Mouse (Mus musculus): ENCODE measurements around the gene Map1lc3b. TPM values are rescaled to one million over a fixed set of nuclear protein-coding genes. Genes with fewer than 3 reads are reported as not detected.
A peak's percentile ranks its signal among the peaks of the same experiment; 100 is the strongest.

Map1lc3b gene
- polyA plus RNA-seq, 1 experiment, result 29.2 TPM

DNA sequence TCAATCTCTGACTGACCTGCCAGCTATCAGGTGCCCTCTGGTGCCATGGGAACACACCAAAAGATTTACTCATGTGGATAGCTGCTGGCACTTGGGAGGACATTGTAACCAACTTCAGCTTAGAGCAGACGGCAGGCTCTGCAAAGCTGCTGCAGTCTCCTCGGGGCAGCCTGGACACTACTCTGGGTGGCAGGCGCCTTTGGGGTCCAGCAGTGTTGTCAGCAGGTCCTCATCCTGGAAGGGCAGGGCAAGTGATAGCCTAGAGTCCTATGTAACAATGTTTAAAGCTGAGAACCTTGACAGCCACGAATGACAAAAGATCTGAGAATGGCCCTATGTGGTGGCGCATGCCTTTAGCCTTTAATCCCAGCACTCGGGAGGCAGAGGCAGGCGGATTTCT is 8.0 kb downstream of the Map1lc3b start:
- TF ChIP-seq GATA1 (IDR thresholded peaks at IDR 0.05; ENCODE audit: low read length), result no peak
- TF ChIP-seq TAL1 (IDR thresholded peaks at IDR 0.05; ENCODE audit: low read length), result no peak
- Histone ChIP-seq H3K27me3 (ENCODE audit: control insufficient read depth) (no peaks in the 10 kb centered on the region), H3K4me3 (replicated peaks) (no peak overlapping the region), H3K9me3 (ENCODE audit: control insufficient read depth, low read length) (no peaks in the 10 kb centered on the region), H3K4me1 (ENCODE audit: control insufficient read depth) (peaks cover 4% of the 10 kb centered on the region), H3K36me3 (ENCODE audit: control insufficient read depth) (peaks cover 72% of the 10 kb centered on the region)

DNA sequence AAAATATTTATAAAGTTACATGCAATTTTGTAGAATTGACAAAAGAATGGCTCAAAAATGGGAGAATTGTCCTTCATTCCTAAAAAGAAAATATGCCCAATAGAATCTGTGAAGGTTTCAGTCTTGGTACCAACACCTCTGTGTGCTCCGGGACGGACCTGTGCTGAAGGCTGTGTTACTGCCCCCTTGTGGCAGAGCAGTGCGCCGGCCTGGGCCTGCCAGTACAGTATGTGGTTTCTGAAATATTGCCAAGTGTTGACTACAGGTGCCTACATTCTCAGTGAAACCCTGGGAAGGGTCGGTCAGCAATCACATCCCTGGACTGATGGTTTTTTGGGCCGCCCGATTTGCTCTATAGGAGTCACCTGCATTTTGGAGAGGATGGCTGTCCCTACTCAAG is 8.7 kb downstream of the Map1lc3b start:
- Histone ChIP-seq H3K36me3 (ENCODE audit: control insufficient read depth) (peaks cover 67% of the 10 kb centered on the region), H3K27me3 (ENCODE audit: control insufficient read depth) (no peaks in the 10 kb centered on the region), H3K4me3 (replicated peaks) (no peak overlapping the region), H3K4me1 (ENCODE audit: control insufficient read depth) (peaks cover 3% of the 10 kb centered on the region), H3K9me3 (ENCODE audit: control insufficient read depth, low read length) (no peaks in the 10 kb centered on the region)
- TF ChIP-seq TAL1 (IDR thresholded peaks at IDR 0.05; ENCODE audit: low read length) (no peak), GATA1 (IDR thresholded peaks at IDR 0.05; ENCODE audit: low read length) (no peak)

DNA sequence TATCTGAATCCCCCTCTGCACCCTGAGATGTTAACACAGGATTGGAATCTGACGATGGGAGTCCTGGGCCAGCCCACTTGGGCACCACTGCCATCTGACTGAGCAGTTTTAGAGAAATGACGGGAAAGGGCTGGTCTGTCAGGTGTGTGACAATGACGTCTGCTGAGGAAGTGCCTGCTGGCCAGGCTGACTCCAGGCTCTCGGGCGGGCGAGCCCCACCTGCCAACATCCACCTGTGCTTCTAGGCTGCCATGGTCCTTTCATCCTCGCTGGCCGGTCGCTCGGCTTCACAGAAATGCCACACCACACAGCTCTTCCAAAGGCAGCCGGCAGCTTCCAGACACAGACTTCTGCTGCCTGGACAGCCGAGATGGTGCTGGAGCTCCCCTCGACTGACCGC is 9.7 kb downstream of the Map1lc3b start:
- H3K4me3 ChIP-seq (replicated peaks), result no peak overlapping the region
- H3K36me3 ChIP-seq (ENCODE audit: control insufficient read depth), result peaks cover 66% of the 10 kb centered on the region
- no peaks in the 10 kb centered on the region for H3K27me3 ChIP-seq (ENCODE audit: control insufficient read depth)
- H3K9me3 ChIP-seq (ENCODE audit: control insufficient read depth, low read length), result no peaks in the 10 kb centered on the region
- no peaks in the 10 kb centered on the region for H3K4me1 ChIP-seq (ENCODE audit: control insufficient read depth)
- TF ChIP-seq GATA1 (IDR thresholded peaks at IDR 0.05; ENCODE audit: low read length) (no peak), TAL1 (IDR thresholded peaks at IDR 0.05; ENCODE audit: low read length) (no peak)

DNA sequence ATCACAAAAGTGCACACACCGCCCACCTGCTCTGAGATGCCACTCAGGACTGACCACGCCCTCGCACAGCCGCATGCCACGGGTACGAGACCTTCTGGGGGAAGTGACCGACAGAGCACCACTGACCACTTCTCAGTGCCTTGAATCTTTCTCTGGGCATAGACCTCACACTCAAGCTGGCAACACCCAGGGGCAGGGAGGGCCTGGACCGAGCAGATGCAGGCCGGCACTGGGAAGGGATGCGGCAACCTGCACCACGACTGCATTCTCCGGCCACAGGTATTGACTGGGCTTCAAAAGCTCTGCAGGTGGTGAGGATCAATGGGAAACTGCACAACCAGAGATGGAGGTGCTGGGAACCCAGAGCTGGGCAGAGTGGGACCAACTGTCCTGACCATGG is 12.2 kb downstream of the Map1lc3b start:
- H3K9me3 ChIP-seq (ENCODE audit: control insufficient read depth, low read length), result no peaks in the 10 kb centered on the region
- no peak for TF ChIP-seq TAL1 (IDR thresholded peaks at IDR 0.05; ENCODE audit: low read length)
- no peak for TF ChIP-seq GATA1 (IDR thresholded peaks at IDR 0.05; ENCODE audit: low read length)
- no peak overlapping the region for H3K4me3 ChIP-seq (replicated peaks)
- no peaks in the 10 kb centered on the region for H3K4me1 ChIP-seq (ENCODE audit: control insufficient read depth)
- H3K36me3 ChIP-seq (ENCODE audit: control insufficient read depth), result peaks cover 41% of the 10 kb centered on the region
- no peaks in the 10 kb centered on the region for H3K27me3 ChIP-seq (ENCODE audit: control insufficient read depth)

DNA sequence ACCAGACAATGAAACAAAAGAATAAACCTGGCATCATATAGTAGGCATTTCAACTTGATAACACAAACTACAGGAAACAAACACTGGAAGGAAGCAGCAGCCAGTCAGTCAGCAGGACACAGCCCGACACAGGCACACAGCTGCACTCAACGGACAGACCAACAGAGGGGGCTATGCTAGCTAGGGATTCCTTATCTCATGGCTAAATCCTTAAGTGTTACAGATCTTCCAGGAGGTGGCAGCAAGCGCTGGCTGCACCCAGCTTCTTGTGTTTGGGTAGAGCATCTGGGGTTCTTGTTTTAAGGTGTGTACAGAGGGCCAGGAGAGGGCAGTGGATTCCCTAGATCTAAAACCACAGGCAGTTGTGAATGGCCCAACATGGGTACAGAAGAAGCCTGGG is 12.7 kb downstream of the Map1lc3b start:
- Histone ChIP-seq H3K27me3 (ENCODE audit: control insufficient read depth) (no peaks in the 10 kb centered on the region), H3K36me3 (ENCODE audit: control insufficient read depth) (peaks cover 36% of the 10 kb centered on the region), H3K4me1 (ENCODE audit: control insufficient read depth) (no peaks in the 10 kb centered on the region), H3K9me3 (ENCODE audit: control insufficient read depth, low read length) (no peaks in the 10 kb centered on the region), H3K4me3 (replicated peaks) (no peak overlapping the region)
- TF ChIP-seq TAL1 (IDR thresholded peaks at IDR 0.05; ENCODE audit: low read length) (no peak), GATA1 (IDR thresholded peaks at IDR 0.05; ENCODE audit: low read length) (peak; percentile 49)

DNA sequence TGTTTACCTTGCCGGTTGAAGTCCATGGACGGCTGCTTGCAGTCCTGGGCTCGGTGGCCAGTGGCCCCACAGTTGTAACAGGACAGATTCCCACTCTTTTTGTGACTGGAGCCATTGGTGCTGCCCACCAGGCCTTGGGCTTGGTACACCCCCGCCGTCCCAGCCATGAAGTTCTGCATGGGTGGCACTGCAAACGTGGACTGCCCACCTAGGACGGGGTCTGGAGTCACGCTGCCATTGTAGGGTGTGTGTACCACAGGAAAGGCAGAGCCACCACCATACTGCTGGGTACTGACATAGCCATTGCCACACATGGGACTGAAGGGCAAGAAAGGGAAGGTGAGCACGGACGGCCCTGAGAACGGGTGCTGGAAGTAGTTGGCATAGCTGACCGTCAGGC is 13.6 kb downstream of the Map1lc3b start:
- Histone ChIP-seq H3K27me3 (ENCODE audit: control insufficient read depth) (no peaks in the 10 kb centered on the region), H3K9me3 (ENCODE audit: control insufficient read depth, low read length) (no peaks in the 10 kb centered on the region), H3K4me1 (ENCODE audit: control insufficient read depth) (no peaks in the 10 kb centered on the region), H3K36me3 (ENCODE audit: control insufficient read depth) (peaks cover 30% of the 10 kb centered on the region), H3K4me3 (replicated peaks) (no peak overlapping the region)
- TF ChIP-seq TAL1 (IDR thresholded peaks at IDR 0.05; ENCODE audit: low read length) (no peak), GATA1 (IDR thresholded peaks at IDR 0.05; ENCODE audit: low read length) (no peak)

DNA sequence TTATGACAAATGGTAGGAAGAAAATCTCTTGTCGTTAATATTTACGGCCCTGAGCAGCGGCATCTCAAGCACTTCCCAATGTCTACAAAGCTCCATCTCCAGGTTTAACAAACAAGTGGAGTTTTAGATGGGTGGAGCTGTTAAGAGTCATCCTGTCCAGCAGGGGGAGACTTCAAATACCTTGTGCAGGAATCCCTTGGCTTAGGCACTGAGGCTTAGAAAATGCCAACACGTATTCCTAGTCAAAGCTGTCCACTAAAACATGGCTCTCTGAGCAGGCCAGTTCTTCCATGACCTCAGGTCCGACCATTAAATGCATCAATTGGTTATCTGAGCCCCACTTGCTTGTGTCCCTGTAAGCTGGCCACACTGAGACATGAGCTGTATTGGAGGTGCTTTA is 17.5 kb downstream of the Map1lc3b start:
- Histone ChIP-seq H3K27me3 (ENCODE audit: control insufficient read depth) (no peaks in the 10 kb centered on the region), H3K4me1 (ENCODE audit: control insufficient read depth) (no peaks in the 10 kb centered on the region), H3K9me3 (ENCODE audit: control insufficient read depth, low read length) (no peaks in the 10 kb centered on the region), H3K36me3 (ENCODE audit: control insufficient read depth) (peaks cover 11% of the 10 kb centered on the region), H3K4me3 (replicated peaks) (no peak overlapping the region)
- TF ChIP-seq GATA1 (IDR thresholded peaks at IDR 0.05; ENCODE audit: low read length), result no peak
- no peak for TF ChIP-seq TAL1 (IDR thresholded peaks at IDR 0.05; ENCODE audit: low read length)

DNA sequence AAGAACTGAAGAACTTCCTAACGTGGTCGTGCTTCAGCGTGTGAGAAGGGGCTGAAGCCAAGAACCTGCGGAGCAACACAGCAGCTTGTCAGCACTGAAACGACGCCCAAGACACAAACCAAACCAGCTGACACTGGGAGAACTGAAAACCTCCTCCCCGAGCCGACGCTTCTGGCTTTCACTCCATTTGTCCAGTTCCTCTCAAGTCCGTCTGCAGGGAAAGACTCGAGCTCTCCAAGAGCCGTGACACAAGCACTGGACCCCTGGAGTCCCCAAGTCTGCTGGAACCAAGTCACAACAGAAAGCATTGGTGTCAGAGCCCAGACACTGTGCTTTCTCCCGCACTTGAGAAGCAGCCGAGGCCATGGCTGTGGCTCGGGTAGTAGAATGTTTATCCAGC is 19.1 kb downstream of the Map1lc3b start:
- no peaks in the 10 kb centered on the region for H3K4me1 ChIP-seq (ENCODE audit: control insufficient read depth)
- TF ChIP-seq TAL1 (IDR thresholded peaks at IDR 0.05; ENCODE audit: low read length), result no peak
- TF ChIP-seq GATA1 (IDR thresholded peaks at IDR 0.05; ENCODE audit: low read length), result no peak
- H3K4me3 ChIP-seq (replicated peaks), result no peak overlapping the region
- no peaks in the 10 kb centered on the region for H3K9me3 ChIP-seq (ENCODE audit: control insufficient read depth, low read length)
- no peaks in the 10 kb centered on the region for H3K27me3 ChIP-seq (ENCODE audit: control insufficient read depth)
- peaks cover 6% of the 10 kb centered on the region; the same call in 1 of the 2 replicates for H3K36me3 ChIP-seq (ENCODE audit: control insufficient read depth)

DNA sequence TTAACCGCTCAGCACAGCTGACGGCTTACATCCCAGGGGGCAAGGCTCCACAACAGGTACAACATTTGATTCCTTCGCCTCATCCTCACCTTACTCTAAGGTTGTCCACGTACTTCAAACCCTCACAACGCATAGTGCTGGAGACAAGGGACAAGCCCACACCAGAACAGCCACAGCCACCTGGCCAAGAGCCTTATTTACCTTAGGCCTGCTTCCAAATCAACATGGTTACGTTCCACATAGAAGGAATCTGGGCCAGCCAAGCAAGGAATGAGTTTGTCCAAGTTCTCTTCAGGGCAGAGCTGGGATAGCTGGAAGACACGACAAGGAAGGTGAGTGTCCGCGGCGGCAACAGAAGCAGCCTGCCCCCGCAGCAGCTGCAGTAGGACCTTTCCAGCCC is 19.8 kb downstream of the Map1lc3b start:
- H3K9me3 ChIP-seq (ENCODE audit: control insufficient read depth, low read length), result no peaks in the 10 kb centered on the region
- no peaks in the 10 kb centered on the region; the same call in 1 of the 2 replicates for H3K36me3 ChIP-seq (ENCODE audit: control insufficient read depth)
- TF ChIP-seq GATA1 (IDR thresholded peaks at IDR 0.05; ENCODE audit: low read length) (no peak), TAL1 (IDR thresholded peaks at IDR 0.05; ENCODE audit: low read length) (no peak)

DNA sequence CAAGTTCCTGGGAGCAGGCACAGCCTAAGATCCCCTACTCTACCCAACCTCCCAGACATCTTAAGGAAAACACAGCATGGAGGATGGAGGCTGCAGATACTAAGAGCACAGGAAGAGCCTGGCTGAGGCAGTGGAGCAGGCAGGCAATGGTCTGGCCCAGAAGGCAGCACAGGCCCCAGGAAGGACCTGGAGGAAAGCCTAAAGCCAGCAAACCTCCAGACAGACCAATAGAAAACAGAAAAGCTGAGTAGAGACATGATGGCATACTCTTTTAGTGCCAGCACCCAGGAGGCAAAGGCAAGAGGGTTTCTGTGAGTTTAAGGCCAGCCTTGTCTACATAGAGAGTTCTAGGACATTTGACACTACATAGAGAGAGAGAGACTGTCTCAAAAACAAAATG is 23.3 kb downstream of the Map1lc3b start:
- Histone ChIP-seq H3K9me3 (ENCODE audit: control insufficient read depth, low read length) (no peaks in the 10 kb centered on the region), H3K4me3 (replicated peaks) (no peak overlapping the region), H3K27me3 (ENCODE audit: control insufficient read depth) (no peaks in the 10 kb centered on the region), H3K36me3 (ENCODE audit: control insufficient read depth) (no peaks in the 10 kb centered on the region; the same call in 1 of the 2 replicates), H3K4me1 (ENCODE audit: control insufficient read depth) (no peaks in the 10 kb centered on the region)
- TF ChIP-seq GATA1 (IDR thresholded peaks at IDR 0.05; ENCODE audit: low read length) (no peak), TAL1 (IDR thresholded peaks at IDR 0.05; ENCODE audit: low read length) (no peak)

More for the DNA sequence above, 19.8 kb downstream of the Map1lc3b start:
- Histone ChIP-seq H3K4me3 (replicated peaks) (no peak overlapping the region), H3K4me1 (ENCODE audit: control insufficient read depth) (no peaks in the 10 kb centered on the region), H3K27me3 (ENCODE audit: control insufficient read depth) (no peaks in the 10 kb centered on the region)
